ENCODE assay signal across 1 mouse cellular context in the genomic region with DNA sequence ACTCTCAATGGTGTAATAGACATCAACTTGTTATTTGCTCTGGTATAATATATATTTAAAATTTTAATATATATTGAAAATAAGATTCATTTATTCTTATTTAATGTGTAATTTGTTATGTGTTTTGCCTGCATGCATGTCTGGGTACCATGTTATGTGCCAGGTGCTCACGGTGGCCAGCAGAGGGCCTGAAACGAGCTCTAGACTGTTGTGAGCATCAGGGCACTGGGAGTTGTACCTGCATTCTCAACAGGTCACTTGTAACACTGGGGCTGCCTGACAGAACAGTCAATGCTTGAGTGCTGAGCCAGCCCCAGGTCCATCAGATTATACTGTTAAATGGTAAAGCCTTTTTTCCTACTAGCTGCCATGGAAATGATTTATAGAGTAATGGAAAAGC.
TF ChIP-seq lines count a peak whose summit lies in the region.

No protein-coding gene starts in this region.

TF ChIP-seq in MEL, 35 proteins besides CTCF, POLR2A, EP300 and RAD21 (continued from another document):
- TF ChIP-seq MAX (IDR thresholded peaks at IDR 0.05; ENCODE audit: low read length), result no peak
- no peak for TF ChIP-seq MXI1 (IDR thresholded peaks at IDR 0.05; ENCODE audit: low read depth, low read length)
- no peak for TF ChIP-seq POLR2AphosphoS5 (IDR thresholded peaks at IDR 0.05; ENCODE audit: borderline replicate concordance, low read depth, low read length)
- TF ChIP-seq MEF2A (IDR thresholded peaks at IDR 0.05; ENCODE audit: extremely low read depth, insufficient replicate concordance, low read depth, low read length, poor library complexity, severe bottlenecking), result no peak
